Mouse (Mus musculus) limb, embryonic 10.5 days (tissue): ENCODE results near the gene Anks3. TPM values are rescaled to one million over a fixed set of nuclear protein-coding genes. Genes with fewer than 3 reads are reported as not detected.

ENCODE experiments used
- DNase-seq: peaks from one replicate; pipeline ENCODE4 v3.0.0-alpha.2; 2017; ENCODE audit warnings: low spot score
- H3K27ac ChIP-seq: fragments of 300-500 bp; sonication (generic); 2 replicates; pipeline ENCODE4 v1.5.1; 2016; ENCODE audit warnings: mild to moderate bottlenecking
- H3K27me3 ChIP-seq: fragments of 300-500 bp; sonication (generic); 2 replicates; pipeline ENCODE4 v1.6.1; 2016; ENCODE audit warnings: low read depth, mild to moderate bottlenecking; ENCODE audit not compliant: poor library complexity, severe bottlenecking
- H3K36me3 ChIP-seq: fragments of 300-500 bp; sonication (generic); 2 replicates; pipeline ENCODE4 v1.6.1; 2016; ENCODE audit warnings: mild to moderate bottlenecking, moderate library complexity
- H3K4me1 ChIP-seq: fragments of 300-500 bp; sonication (generic); 2 replicates; pipeline ENCODE4 v1.6.1; 2016
- H3K4me3 ChIP-seq: fragments of 300-500 bp; sonication (generic); 2 replicates; pipeline ENCODE4 v1.5.1; 2016; ENCODE audit warnings: mild to moderate bottlenecking, moderate library complexity
- H3K9me3 ChIP-seq: fragments of 300-500 bp; sonication (generic); replicated peaks from 2 replicates; pipeline ENCODE4 v1.6.1; 2016; ENCODE audit warnings: mild to moderate bottlenecking
- WGBS: fragments of 180-500 bp; shearing (Covaris S2); methylation state at CpG from one replicate; pipeline ENCODE4 v1.1.7; 2016; 5-methylcytosine and 5-hydroxymethylcytosine counted together
- polyA plus RNA-seq: library from polyadenylated mRNA; unstranded; fragments of >200 nt; fragmentation: Nextera tagmentation; extraction: Ambion mirVana; gene quantifications from 2 replicates; pipeline ENCODE4 v1.2.1, GENCODE M21; 2016

The Anks3 gene
- polyA plus RNA-seq = 43.6 and 55.6 TPM in 2 replicates

GRCm38 (mm10) chr16:4963797-4964709, at the start of gene Anks3:
Anks3 (minus strand) TSS chr16:4964205.
- no peaks in the 10 kb centered on the region for H3K9me3 ChIP-seq
- under 1% methylated on average over 76 of the region's 76 CpGs for WGBS
- peaks cover 23% of the 10 kb centered on the region for H3K4me1 ChIP-seq
- no peaks in the 10 kb centered on the region for H3K27me3 ChIP-seq
- DNase-seq = peak; percentile 96
- H3K36me3 ChIP-seq = peaks cover 16% of the 10 kb centered on the region
- peak within 1 kb of the TSS; percentile 78 for H3K27ac ChIP-seq
- peak within 1 kb of the TSS; percentile 93 for H3K4me3 ChIP-seq

- DNase-seq = peak; percentile 98
- H3K27ac ChIP-seq = peak within 1 kb of the TSS; percentile 82
- H3K4me3 ChIP-seq = peak within 1 kb of the TSS; percentile 72
- peaks cover 60% of the 10 kb centered on the region for H3K36me3 ChIP-seq
- H3K27me3 ChIP-seq = no peaks in the 10 kb centered on the region
- no peaks in the 10 kb centered on the region for H3K9me3 ChIP-seq
- WGBS = 1% methylated on average over 63 of the region's 63 CpGs
- peaks cover 14% of the 10 kb centered on the region for H3K4me1 ChIP-seq
These were observed 49.2 kb upstream of the Anks3 start, which contains the start of gene Rogdi for GRCm38 (mm10) chr16:5013054-5013838. Rogdi (minus strand) TSS chr16:5013553.

GRCm38 (mm10) chr16:5012036-5013005, 48.3 kb upstream of the Anks3 start:
- no peak for DNase-seq
- 58% methylated on average over 13 of the region's 13 CpGs for WGBS
- Histone ChIP-seq H3K4me1 (peaks cover 21% of the 10 kb centered on the region), H3K4me3 (peak overlapping the region; percentile 72), H3K36me3 (peaks cover 51% of the 10 kb centered on the region), H3K27ac (peak overlapping the region; percentile 21; the same call in 1 of the 2 replicates), H3K9me3 (no peaks in the 10 kb centered on the region), H3K27me3 (no peaks in the 10 kb centered on the region)

- Histone ChIP-seq H3K4me1 (peaks cover 25% of the 10 kb centered on the region), H3K27me3 (no peaks in the 10 kb centered on the region), H3K9me3 (no peaks in the 10 kb centered on the region), H3K36me3 (peaks cover 40% of the 10 kb centered on the region), H3K27ac (no peak overlapping the region), H3K4me3 (no peak overlapping the region)
- WGBS = 85% methylated on average over 7 of the region's 7 CpGs
- DNase-seq = no peak
These were observed 47.3 kb upstream of the Anks3 start for GRCm38 (mm10) chr16:5011285-5011684.

GRCm38 (mm10) chr16:5010371-5010935, 46.4 kb upstream of the Anks3 start:
- WGBS = 93% methylated on average over 10 of the region's 10 CpGs
- DNase-seq = no peak
- Histone ChIP-seq H3K9me3 (no peaks in the 10 kb centered on the region), H3K4me1 (peaks cover 25% of the 10 kb centered on the region), H3K36me3 (peaks cover 32% of the 10 kb centered on the region), H3K4me3 (no peak overlapping the region), H3K27me3 (no peaks in the 10 kb centered on the region), H3K27ac (no peak overlapping the region)

GRCm38 (mm10) chr16:5008076-5008475, 44.1 kb upstream of the Anks3 start:
- no peaks in the 10 kb centered on the region for H3K27me3 ChIP-seq
- H3K9me3 ChIP-seq = no peaks in the 10 kb centered on the region
- peak overlapping the region; percentile 46; the same call in 1 of the 2 replicates for H3K27ac ChIP-seq
- no peak overlapping the region for H3K4me3 ChIP-seq
- H3K36me3 ChIP-seq = peaks cover 18% of the 10 kb centered on the region
- WGBS = 80% methylated on average over 12 of the region's 12 CpGs
- peaks cover 25% of the 10 kb centered on the region for H3K4me1 ChIP-seq
- DNase-seq = no peak

GRCm38 (mm10) chr16:5007492-5007891, 43.5 kb upstream of the Anks3 start:
- Histone ChIP-seq H3K27me3 (no peaks in the 10 kb centered on the region), H3K27ac (peak overlapping the region; percentile 46; the same call in 1 of the 2 replicates), H3K4me3 (no peak overlapping the region), H3K4me1 (peaks cover 19% of the 10 kb centered on the region), H3K9me3 (no peaks in the 10 kb centered on the region), H3K36me3 (peaks cover 18% of the 10 kb centered on the region)
- DNase-seq = no peak
- 47% methylated on average over 6 of the region's 6 CpGs for WGBS

GRCm38 (mm10) chr16:5007067-5007466, 43.1 kb upstream of the Anks3 start, which contains the start of gene Smim22:
Smim22 (plus strand) TSS chr16:5007288.
- Histone ChIP-seq H3K4me3 (no peak within 1 kb of the TSS), H3K27me3 (no peaks in the 10 kb centered on the region), H3K27ac (peak within 1 kb of the TSS; percentile 46; the same call in 1 of the 2 replicates), H3K9me3 (no peaks in the 10 kb centered on the region), H3K4me1 (peaks cover 15% of the 10 kb centered on the region), H3K36me3 (peaks cover 18% of the 10 kb centered on the region)
- 39% methylated on average over 5 of the region's 5 CpGs for WGBS
- DNase-seq = no peak

GRCm38 (mm10) chr16:5000611-5001010, 36.6 kb upstream of the Anks3 start:
- peaks cover 6% of the 10 kb centered on the region for H3K4me1 ChIP-seq
- no peak for DNase-seq
- H3K27me3 ChIP-seq = no peaks in the 10 kb centered on the region
- H3K27ac ChIP-seq = no peak overlapping the region
- H3K4me3 ChIP-seq = no peak overlapping the region
- H3K36me3 ChIP-seq = no peaks in the 10 kb centered on the region
- H3K9me3 ChIP-seq = no peaks in the 10 kb centered on the region
- WGBS = 79% methylated on average over 3 of the region's 3 CpGs

- Histone ChIP-seq H3K4me3 (no peak overlapping the region), H3K27me3 (no peaks in the 10 kb centered on the region), H3K9me3 (no peaks in the 10 kb centered on the region), H3K36me3 (no peaks in the 10 kb centered on the region), H3K27ac (no peak overlapping the region), H3K4me1 (peaks cover 6% of the 10 kb centered on the region)
- DNase-seq = no peak
- WGBS = 77% methylated on average over 1 of the region's 1 CpGs
These were observed 35.0 kb upstream of the Anks3 start for GRCm38 (mm10) chr16:4998984-4999383.

GRCm38 (mm10) chr16:4997553-4997952, 33.5 kb upstream of the Anks3 start, which contains the start of gene Sept12:
Sept12 (minus strand) TSS chr16:4997852.
- Histone ChIP-seq H3K27me3 (no peaks in the 10 kb centered on the region), H3K36me3 (no peaks in the 10 kb centered on the region), H3K4me1 (peaks cover 6% of the 10 kb centered on the region), H3K9me3 (no peaks in the 10 kb centered on the region), H3K4me3 (no peak within 1 kb of the TSS), H3K27ac (no peak within 1 kb of the TSS)
- no peak for DNase-seq
- 57% methylated on average over 3 of the region's 3 CpGs for WGBS
